Mouse (Mus musculus): ENCODE measurements at regions not wholly inside any gene's neighbourhood (a gene's known extent, or its start where the extent isn't known, plus 50 kb on each side); places are given as distances from the start of the nearest gene placed in this dataset.

DNA sequence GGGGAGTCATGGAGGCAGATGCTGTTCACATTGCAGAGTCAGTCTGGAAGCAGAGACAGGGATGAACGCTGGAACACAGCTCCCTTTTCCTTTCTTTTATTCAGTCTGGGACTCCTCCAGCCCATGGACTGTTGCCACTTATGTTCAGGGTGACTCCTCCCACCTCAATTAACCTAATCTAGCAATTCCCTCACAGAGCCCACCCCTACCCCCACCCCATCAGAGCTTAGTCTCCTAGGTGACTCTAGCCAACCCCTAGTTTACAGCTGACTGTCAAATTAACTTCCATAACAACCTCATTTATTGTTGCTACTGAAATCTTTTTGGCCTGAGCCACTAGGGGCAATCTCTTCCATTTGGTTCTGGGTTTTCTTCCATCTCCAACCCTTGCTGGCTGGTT is 85.2 kb upstream of the Fam19a5 start:
- DNase-seq (ENCODE audit: low spot score in 2 of 2) = no peak

DNA sequence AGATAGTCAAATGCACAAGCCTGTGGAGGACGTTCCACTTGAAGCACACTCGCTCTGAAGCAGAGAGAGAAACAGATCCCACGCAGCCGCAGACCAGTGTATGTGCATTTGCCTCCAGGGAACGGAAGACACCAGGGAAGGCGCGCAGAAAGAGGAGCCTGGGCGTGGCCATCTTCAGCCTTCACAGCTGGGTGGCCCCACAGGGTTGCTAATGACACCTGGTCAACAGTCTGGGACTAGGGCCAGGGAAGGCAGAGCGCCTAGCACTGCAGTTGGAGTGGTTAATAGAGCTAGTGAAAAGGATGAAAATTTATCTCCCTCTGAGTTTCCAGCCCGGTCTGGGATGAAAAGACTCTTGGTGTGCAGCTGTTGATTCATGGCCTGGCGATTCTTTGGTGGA is 67.9 kb upstream of the Fam19a5 start:
- DNase-seq (ENCODE audit: low spot score in 2 of 2) = no peak

DNA sequence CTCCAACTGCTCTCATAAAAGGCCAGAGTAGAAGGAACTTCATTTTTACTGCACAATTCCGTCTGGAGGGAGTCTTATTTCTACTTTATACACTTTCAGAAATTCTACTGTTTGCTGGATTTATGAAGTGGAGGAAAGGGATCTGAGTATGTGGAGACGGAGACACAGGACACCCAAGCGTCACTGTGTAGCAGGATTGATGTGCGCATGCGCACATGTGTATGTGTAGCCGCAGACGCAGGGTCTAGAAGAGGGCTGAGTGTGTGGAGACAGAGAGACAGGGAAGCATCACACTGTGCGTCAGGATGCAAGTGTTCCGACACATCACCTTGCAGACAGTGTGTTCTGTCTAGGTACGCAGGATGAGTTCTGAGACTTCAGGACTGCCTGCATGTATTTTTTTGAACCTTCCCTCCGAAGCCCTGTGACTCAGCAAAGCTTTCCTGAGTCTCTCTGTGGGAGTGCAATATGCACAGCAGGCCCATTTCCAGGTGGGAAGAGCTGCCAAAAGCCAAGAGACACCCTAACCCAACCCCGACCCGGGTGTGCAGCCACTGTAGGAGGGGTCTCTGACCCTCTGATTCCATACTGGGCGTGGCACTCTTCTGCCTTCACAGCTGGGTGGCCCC is 67.1 kb upstream of the Fam19a5 start:
- peak in 1 of 2 experiments; percentile 12 for DNase-seq (ENCODE audit: low spot score in 2 of 2)

DNA sequence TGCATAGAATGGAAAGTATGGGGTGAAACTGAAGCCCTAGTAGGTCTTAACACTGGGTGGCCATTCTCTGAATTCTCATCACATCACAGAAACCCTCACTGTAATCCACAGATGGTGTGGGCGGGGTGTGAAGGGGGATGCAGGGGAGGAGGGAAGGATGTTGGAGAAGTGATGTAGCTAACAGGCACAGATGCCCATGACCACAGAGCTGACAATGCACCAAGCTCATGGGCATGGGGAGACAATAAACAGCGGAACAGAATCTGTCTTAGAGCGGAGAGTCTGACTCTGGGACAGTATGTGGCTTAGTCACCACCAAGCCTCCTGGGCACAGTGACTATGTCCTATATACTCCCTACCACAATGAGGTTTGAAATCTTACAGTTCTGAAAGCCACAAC is 63.3 kb upstream of the Fam19a5 start:
- peak in 1 of 2 experiments; percentile 11 for DNase-seq (ENCODE audit: low spot score in 2 of 2)

Small RNAs in the stretch of these regions (microRNA-seq; reads per million reads assigned to microRNA genes)
- 0 reads per million in 2 experiments for gene Gm23416

All from layer of hippocampus, adult 18-20 months (tissue).